Mouse (Mus musculus) adrenal gland, postnatal 36 days (tissue): ENCODE results near the gene Gm5737. TPM values are rescaled to one million over a fixed set of nuclear protein-coding genes. Genes with fewer than 3 reads are reported as not detected.

Experiments
- DNase-seq, 2 experiments: peaks; one replicate each; pipeline ENCODE4 v3.0.0; 2021; ENCODE audit warnings: mixed read lengths in 1 of 2
- total RNA-seq, 2 experiments: library from RNA; stranded (reverse); gene quantifications; 2 replicates each; pipeline ENCODE4 v1.2.3; 2021

The Gm5737 gene
- total RNA-seq, 2 experiments from 2014 or later: not detected

DNA sequence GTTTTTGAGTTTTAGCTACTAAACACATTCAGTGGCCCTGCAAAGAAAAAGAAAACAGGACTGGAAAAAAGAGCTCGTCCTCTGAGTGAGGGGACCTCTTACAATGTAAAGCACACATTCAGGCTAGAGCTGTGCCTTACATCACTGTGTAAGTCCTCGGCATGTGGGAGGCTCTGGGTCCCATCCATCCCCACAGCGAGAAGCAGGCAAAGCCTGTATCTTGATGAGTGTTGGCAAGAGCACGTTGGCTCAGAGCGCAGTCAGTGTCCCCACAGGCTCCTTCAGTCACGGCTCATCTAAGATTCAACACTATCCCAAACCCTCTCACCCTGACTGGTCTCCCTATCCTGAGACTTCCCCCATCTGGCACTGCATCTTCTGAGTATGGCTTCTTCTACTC, 66.1 kb downstream of the Gm5737 start:
- no peak for DNase-seq

DNA sequence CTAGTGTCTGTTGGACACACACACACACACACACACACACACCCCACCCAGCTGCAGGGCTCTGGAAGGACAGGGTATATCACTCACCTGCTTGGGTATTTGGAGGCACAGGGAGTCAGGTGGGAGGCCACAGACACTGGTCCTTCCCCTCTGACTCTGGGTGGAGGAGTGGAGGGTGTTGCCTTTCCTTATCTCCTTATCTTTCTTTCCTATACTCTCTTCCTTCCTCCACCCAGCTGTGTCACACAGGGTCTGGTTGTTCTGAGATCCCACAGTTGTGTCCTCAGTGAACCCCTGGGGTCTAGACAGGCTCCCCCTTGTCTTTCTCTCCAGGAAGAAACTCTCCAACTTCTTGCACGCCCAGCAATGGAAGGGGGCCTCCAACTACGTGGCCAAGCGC, 67.8 kb downstream of the Gm5737 start:
- no peak for DNase-seq

DNA sequence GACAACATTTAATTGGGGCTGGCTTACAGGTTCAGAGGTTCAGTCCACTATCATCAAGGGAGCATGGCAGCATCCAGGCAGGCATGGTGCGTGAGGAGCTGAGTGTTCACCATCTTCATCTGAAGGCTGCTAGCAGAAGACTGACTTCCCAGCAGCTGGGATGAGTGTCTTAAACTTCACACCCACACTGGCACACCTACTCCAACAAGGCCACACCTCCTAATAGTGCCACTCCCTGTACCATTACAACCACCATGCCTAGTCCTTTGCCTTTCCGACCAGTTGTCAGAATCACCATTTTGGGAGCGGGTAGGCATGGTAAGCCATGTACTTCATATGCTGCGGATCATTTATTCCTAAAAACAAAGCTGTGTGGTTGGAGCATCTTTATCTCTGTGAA, 68.6 kb downstream of the Gm5737 start:
- no peak for DNase-seq

Other genes starting within 250 kb of the Gm5737 start
- gene Uqcrc2, start 177.2 kb upstream of the Gm5737 start, total RNA-seq: 100 to 1,000 TPM; 369 to 403 TPM
- not detected for gene Pdzd9, start 142.0 kb upstream of the Gm5737 start, total RNA-seq
- gene Mosmo, start 134.7 kb upstream of the Gm5737 start, total RNA-seq: 10 to 100 TPM; 46.1 TPM
- 1 to 10 TPM; 1.1 to 3.8 TPM for gene Vwa3a, start 73.0 kb upstream of the Gm5737 start, total RNA-seq
- gene Eef2k, start 30.5 kb downstream of the Gm5737 start, total RNA-seq: 10 to 100 TPM; 25.6 to 51.8 TPM
- 10 to 100 TPM; 23.1 to 25.9 TPM for gene Polr3e, start 105.4 kb downstream of the Gm5737 start, total RNA-seq
- gene Cdr2, start 169.9 kb downstream of the Gm5737 start, total RNA-seq: 10 to 100 TPM in 1 of 2 experiments, 1 to 10 TPM in 1; 4.9 to 15.0 TPM
- gene Mfsd13b, start 170.1 kb downstream of the Gm5737 start, total RNA-seq: not detected
- gene Mettl9, start 222.1 kb downstream of the Gm5737 start, total RNA-seq: 100 to 1,000 TPM; 107 to 136 TPM